Mouse (Mus musculus): ENCODE measurements around the gene Oaz3. TPM values are rescaled to one million over a fixed set of nuclear protein-coding genes. Genes with fewer than 3 reads are reported as not detected.
A peak's percentile ranks its signal among the peaks of the same experiment; 100 is the strongest.

Oaz3 gene
- polyA plus RNA-seq, 1 experiment from 2014 or later, result 0.23 TPM

DNA sequence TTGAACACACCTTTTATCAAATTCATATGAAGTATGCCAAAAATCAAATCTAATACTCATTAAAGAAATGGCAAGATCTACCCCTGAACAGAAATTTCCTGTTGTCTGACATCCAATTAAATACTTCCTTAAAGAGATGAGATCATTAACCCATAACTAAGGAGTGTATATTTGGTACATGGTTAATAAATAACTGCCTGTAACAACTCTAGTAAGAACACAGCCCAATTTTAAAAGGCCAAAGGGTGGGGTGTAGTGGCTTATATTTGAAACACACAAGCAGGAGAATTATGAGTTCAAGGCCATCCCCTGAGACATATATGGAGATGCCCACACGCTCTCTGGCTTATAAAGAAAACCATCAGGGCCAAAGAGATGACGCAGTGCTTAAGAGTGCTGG lies 5.7 kb upstream of the Oaz3 start:
- Histone ChIP-seq H3K4me1 (replicated peaks) (peaks cover under 1% of the 10 kb centered on the region), H3K4me2 (no peak overlapping the region), H3K36me3 (peaks cover 47% of the 10 kb centered on the region), H3K27me3 (no peaks in the 10 kb centered on the region), H3K9me3 (replicated peaks) (no peaks in the 10 kb centered on the region), H3K9ac (no peak overlapping the region), H3K27ac (no peak overlapping the region), H3K4me3 (no peak overlapping the region)
- WGBS, result 95% methylated on average over 2 of the region's 2 CpGs
- no peak for ATAC-seq (replicated peaks; ENCODE audit: insufficient number of reproducible peaks, insufficient read depth, low FRiP score, low read depth)

DNA sequence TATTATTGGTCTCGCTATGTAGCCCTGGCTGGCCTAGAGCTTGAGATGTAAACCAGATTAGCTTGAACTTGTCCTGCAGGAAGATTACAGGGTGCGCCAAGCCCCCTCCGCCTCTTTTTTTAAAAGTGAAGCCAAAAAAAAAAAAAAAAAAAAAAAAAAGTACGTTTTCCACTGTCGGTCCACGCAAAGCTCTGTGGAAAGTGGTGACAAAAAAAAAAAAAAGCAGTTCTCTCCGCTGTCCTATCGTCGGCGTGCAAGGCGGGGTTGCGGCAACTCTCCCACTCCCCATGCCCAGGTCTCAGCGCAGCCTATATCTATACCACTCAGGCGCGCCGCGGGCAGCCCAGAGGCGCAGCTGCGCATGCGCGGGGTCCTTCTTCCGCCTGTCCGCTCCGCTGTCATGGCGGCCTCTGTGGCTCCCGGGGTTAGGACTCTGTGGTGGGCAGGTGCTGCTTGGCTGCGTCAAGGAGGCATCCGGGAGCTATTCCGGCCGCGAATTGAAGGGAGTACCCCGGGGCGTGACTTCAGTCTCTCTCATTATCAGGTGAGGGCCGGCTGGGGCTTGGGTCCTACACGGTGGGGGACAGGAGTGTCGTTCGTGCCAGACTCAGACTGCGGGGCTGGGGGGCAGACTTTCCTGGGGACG lies 641 bp downstream of the Oaz3 start, which contains the start of gene Mrpl9:
Gene Mrpl9 (plus strand): TSS at position 368 of the 646 bp plus-strand sequence.
- under 1% methylated on average over 37 of the region's 39 CpGs for WGBS
- Histone ChIP-seq H3K27me3 (peaks cover 10% of the 10 kb centered on the region), H3K4me1 (replicated peaks) (peaks cover 5% of the 10 kb centered on the region), H3K9me3 (replicated peaks) (no peaks in the 10 kb centered on the region), H3K4me2 (peak within 1 kb of the TSS; percentile 76), H3K36me3 (peaks cover 31% of the 10 kb centered on the region), H3K9ac (peak within 1 kb of the TSS; percentile 96), H3K4me3 (peak within 1 kb of the TSS; percentile 95), H3K27ac (peak within 1 kb of the TSS; percentile 82)
- ATAC-seq (replicated peaks; ENCODE audit: insufficient number of reproducible peaks, insufficient read depth, low FRiP score, low read depth), result peak; percentile 94

DNA sequence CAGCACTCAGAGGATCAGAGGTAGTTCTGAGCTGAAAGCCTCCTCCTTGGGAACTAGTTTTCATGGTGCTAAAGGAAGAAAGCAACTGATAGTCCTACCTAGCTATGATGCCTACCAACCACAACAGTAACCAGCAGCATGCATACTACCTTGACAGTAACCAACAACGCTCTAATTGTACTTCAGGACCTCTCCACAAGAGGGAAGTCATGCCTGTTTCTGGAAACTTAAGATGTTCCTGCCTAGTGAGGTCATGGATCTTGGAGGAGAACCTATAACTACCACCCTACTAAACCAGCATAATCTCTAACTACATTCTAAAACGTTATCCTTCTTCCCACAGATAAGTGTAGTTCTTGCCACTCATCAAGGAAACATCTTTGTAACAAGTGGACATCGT lies 2.5 kb downstream of the Oaz3 start:
- Histone ChIP-seq H3K27ac (no peak overlapping the region), H3K9me3 (replicated peaks) (no peaks in the 10 kb centered on the region), H3K27me3 (peaks cover 10% of the 10 kb centered on the region), H3K4me1 (replicated peaks) (peaks cover 5% of the 10 kb centered on the region), H3K9ac (no peak overlapping the region), H3K36me3 (peaks cover 12% of the 10 kb centered on the region; the same call in 1 of the 2 replicates), H3K4me2 (no peak overlapping the region), H3K4me3 (no peak overlapping the region)
- ATAC-seq (replicated peaks; ENCODE audit: insufficient number of reproducible peaks, insufficient read depth, low FRiP score, low read depth), result no peak
- WGBS, result 37% methylated on average over 3 of the region's 3 CpGs

DNA sequence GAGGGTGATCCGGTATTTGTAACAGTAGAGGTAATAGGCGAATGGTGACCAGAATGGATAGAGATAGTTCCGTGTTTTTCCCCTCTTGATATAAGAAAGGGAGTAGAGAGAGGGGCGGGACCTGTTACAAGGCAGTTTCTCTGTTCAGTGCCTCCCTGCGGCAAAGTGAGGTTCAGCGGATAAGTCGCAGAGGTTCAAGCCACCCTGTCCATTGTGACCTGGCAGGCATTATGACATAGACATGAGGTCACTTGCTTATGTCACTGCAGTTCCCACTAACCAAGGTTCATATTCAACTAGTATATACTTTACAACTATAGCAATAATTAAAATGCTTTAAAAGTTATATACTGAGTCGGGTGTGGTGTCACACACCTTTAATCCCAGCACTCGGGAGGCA lies 7.3 kb downstream of the Oaz3 start:
- 77% methylated on average over 9 of the region's 9 CpGs for WGBS
- peaks cover 10% of the 10 kb centered on the region for H3K27me3 ChIP-seq
- ATAC-seq (replicated peaks; ENCODE audit: insufficient number of reproducible peaks, insufficient read depth, low FRiP score, low read depth), result no peak
- no peak overlapping the region for H3K9ac ChIP-seq
- H3K36me3 ChIP-seq, result no peaks in the 10 kb centered on the region
- no peaks in the 10 kb centered on the region for H3K4me1 ChIP-seq (replicated peaks)
- H3K4me2 ChIP-seq, result no peak overlapping the region
- H3K4me3 ChIP-seq, result no peak overlapping the region
- H3K27ac ChIP-seq, result no peak overlapping the region
- H3K9me3 ChIP-seq (replicated peaks), result no peaks in the 10 kb centered on the region

DNA sequence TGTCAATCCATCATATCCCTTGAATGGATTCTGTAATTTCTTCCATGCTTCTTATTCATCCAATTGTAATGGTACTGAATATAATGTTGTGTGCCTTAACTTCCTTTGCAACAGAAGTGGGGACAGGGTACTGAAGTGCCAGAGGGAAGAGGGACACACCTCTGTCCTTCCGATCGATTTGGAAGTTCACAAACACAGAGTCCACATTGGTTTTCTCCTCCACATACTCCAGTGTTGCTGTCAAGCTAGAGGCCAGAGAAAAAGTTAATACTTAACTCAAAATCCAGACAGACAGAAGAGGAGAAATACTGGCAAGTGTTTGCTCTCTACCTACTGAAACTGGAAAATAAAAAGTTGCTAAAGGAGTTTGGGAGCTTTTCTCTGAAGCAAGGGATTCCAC lies 9.4 kb downstream of the Oaz3 start:
- H3K9ac ChIP-seq, result no peak overlapping the region
- H3K4me2 ChIP-seq, result no peak overlapping the region
- no peak for ATAC-seq (replicated peaks; ENCODE audit: insufficient number of reproducible peaks, insufficient read depth, low FRiP score, low read depth)
- H3K27ac ChIP-seq, result no peak overlapping the region
- H3K27me3 ChIP-seq, result no peaks in the 10 kb centered on the region
- H3K9me3 ChIP-seq (replicated peaks), result no peaks in the 10 kb centered on the region
- H3K36me3 ChIP-seq, result no peaks in the 10 kb centered on the region
- H3K4me3 ChIP-seq, result no peak overlapping the region
- no peaks in the 10 kb centered on the region for H3K4me1 ChIP-seq (replicated peaks)
- 74% methylated on average over 2 of the region's 2 CpGs for WGBS

DNA sequence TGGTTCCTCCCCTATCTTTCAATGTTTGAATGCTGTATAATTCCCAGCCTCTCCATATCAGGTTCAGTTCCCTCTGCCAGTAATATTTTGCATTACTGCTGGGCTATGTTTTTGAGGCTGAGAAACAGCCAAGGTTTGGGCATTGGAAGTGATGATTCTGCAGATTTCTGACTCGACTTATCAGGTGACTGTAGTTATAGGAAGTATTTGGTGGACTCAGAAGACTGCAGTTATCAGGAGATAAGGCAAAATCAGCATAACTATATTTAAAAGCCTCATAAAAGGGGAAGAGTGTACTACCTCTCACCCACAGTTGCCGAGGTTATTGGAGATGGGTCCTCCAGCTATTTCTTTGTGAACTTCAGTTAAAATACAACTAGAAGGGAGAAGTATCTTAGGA lies 12.7 kb downstream of the Oaz3 start:
- H3K27me3 ChIP-seq, result no peaks in the 10 kb centered on the region
- H3K4me3 ChIP-seq, result no peak overlapping the region
- 51% methylated on average over 2 of the region's 2 CpGs for WGBS
- H3K9ac ChIP-seq, result no peak overlapping the region
- no peaks in the 10 kb centered on the region for H3K36me3 ChIP-seq
- ATAC-seq (replicated peaks; ENCODE audit: insufficient number of reproducible peaks, insufficient read depth, low FRiP score, low read depth), result no peak
- H3K27ac ChIP-seq, result no peak overlapping the region
- H3K4me2 ChIP-seq, result no peak overlapping the region
- H3K4me1 ChIP-seq (replicated peaks), result no peaks in the 10 kb centered on the region
- no peaks in the 10 kb centered on the region for H3K9me3 ChIP-seq (replicated peaks)

DNA sequence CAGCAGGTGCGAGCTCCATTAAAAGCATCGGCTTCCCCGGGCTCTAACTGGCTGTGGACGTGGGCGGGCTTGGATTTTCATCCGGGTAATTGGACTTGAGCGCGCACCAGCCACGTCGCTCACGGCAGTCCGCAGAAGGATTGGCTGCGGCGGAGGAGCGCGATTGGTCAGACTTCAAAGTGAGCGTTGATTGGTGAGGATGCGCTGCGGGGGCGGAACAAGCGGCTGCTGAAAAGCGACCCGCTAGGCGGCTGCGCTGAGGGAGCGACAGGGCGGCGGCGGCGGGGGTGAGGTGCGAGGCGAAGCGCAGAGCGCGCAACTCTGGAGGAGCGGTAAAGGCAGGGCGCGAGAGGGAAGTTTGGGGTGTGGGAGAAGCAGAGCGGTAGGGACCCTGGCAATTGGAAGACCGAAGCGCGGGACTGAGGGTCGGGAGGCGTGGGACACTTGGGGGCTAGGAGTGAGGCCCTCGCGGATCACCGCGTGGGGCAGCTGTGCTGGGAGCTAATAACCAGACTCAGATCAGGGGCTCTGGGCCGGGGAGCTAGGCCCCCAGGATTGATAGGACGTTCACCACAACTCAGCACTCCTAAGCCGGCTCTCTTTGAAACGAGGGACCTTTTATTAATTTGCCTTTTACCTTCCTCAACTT lies 30.6 kb downstream of the Oaz3 start, which contains the start of gene Tdrkh:
Gene Tdrkh (plus strand): TSS at position 243 of the 649 bp plus-strand sequence.
- peak; percentile 98 for ATAC-seq (replicated peaks; ENCODE audit: insufficient number of reproducible peaks, insufficient read depth, low FRiP score, low read depth)
- Histone ChIP-seq H3K9ac (peak within 1 kb of the TSS; percentile 45), H3K4me2 (peak within 1 kb of the TSS; percentile 93), H3K4me1 (replicated peaks) (peaks cover 11% of the 10 kb centered on the region), H3K27ac (no peak within 1 kb of the TSS), H3K9me3 (replicated peaks) (no peaks in the 10 kb centered on the region), H3K36me3 (no peaks in the 10 kb centered on the region), H3K27me3 (peaks cover 3% of the 10 kb centered on the region; the same call in 1 of the 2 replicates), H3K4me3 (peak within 1 kb of the TSS; percentile 54)
- 9% methylated on average over 52 of the region's 52 CpGs for WGBS

DNA sequence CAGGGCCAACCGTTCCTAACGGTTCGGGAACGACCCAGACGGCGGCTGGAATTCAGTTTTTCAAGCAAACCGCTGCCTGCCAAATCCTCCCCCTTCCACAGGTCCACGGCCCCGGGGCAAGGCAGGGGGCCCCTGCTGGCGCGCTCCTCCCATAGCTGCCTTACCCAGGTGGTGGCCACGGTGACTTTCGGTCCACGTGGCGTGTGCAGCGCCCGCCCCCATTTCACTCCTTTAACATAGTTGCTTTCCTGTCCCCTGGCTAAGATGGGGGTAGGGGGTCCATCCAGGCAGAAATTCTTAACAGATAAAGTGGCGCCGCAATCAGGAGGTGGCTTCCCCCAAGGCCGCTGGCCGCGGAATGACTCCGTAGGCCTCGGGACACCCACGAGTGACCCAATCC lies 31.2 kb downstream of the Oaz3 start:
- 7% methylated on average over 25 of the region's 25 CpGs for WGBS
- H3K9me3 ChIP-seq (replicated peaks), result no peaks in the 10 kb centered on the region
- ATAC-seq (replicated peaks; ENCODE audit: insufficient number of reproducible peaks, insufficient read depth, low FRiP score, low read depth), result peak; percentile 15; the same call in 1 of the 2 replicates
- H3K4me3 ChIP-seq, result peak overlapping the region; percentile 54
- no peaks in the 10 kb centered on the region for H3K36me3 ChIP-seq
- H3K9ac ChIP-seq, result peak overlapping the region; percentile 45
- H3K27ac ChIP-seq, result no peak overlapping the region
- H3K4me2 ChIP-seq, result peak overlapping the region; percentile 93
- peaks cover 11% of the 10 kb centered on the region for H3K4me1 ChIP-seq (replicated peaks)
- peaks cover 3% of the 10 kb centered on the region; the same call in 1 of the 2 replicates for H3K27me3 ChIP-seq

DNA sequence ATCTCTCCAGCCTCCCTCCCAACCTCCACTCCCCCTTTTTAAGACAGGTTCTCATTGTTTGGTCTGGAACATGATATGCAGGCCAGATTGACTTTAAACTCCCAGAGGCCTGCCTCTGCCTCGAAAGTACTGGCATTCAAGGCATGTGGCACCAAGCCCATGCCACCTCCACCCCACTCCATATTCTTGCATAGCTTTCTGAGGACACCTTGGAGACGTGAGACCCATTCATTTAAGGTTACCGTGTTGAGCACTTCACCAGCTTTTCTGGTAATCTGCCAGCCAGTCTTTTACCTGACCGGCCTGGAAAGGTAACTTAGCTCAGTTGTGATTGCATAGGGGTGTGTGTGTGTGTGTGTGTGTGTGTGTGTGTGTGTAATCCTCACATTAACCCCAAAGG lies 38.2 kb downstream of the Oaz3 start:
- peaks cover 41% of the 10 kb centered on the region for H3K27me3 ChIP-seq
- ATAC-seq (replicated peaks; ENCODE audit: insufficient number of reproducible peaks, insufficient read depth, low FRiP score, low read depth), result no peak
- H3K4me1 ChIP-seq (replicated peaks), result 0 out of 2 replicates have a peak, but pooled peaks cover 3% of the 10 kb centered on the region
- no peaks in the 10 kb centered on the region for H3K36me3 ChIP-seq
- 47% methylated on average over 4 of the region's 4 CpGs for WGBS
- no peaks in the 10 kb centered on the region for H3K9me3 ChIP-seq (replicated peaks)
- no peak overlapping the region for H3K27ac ChIP-seq
- H3K4me3 ChIP-seq, result no peak overlapping the region
- no peak overlapping the region for H3K4me2 ChIP-seq
- H3K9ac ChIP-seq, result no peak overlapping the region

DNA sequence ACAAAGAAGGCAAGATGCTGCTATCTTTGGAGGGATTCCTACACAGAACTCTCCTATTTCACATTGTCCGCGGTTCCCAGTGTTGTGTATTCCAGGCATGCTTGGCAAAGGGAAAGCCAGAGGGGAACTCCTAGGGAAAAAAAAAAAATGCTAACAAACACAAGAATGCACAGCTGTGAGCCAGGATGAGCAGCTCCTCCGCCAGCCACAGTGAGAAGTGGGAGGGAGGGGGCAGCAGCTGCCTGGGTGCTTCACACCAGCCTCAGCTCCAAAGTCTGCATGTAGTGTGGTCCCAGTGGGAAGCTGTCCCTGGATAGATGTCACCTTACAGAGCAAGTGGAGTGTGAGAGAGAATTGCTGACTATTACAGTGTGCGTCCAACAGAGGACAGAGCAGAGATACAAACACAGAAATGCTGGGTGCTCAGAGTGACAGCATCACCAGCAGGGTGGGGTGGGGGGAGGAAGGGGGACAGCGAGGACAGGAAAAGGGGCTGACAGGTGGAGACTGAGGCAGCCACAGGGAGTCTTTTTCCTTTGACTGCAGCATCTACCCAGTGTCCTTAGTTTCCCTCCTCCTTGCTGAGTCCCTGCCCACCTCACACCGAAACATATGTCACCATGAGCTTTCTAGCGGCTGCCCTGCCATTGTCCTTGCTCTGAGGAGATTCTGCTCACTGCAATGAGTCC lies 39.2 kb downstream of the Oaz3 start:
- no peak overlapping the region for H3K4me2 ChIP-seq
- no peaks in the 10 kb centered on the region for H3K36me3 ChIP-seq
- H3K9ac ChIP-seq, result no peak overlapping the region
- H3K4me1 ChIP-seq (replicated peaks), result peaks cover 3% of the 10 kb centered on the region; the same call in 1 of the 2 replicates
- no peaks in the 10 kb centered on the region for H3K9me3 ChIP-seq (replicated peaks)
- ATAC-seq (replicated peaks; ENCODE audit: insufficient number of reproducible peaks, insufficient read depth, low FRiP score, low read depth), result no peak; the same call in 1 of the 2 replicates
- H3K4me3 ChIP-seq, result no peak overlapping the region
- H3K27ac ChIP-seq, result no peak overlapping the region
- H3K27me3 ChIP-seq, result peaks cover 52% of the 10 kb centered on the region
- 17% methylated on average over 7 of the region's 7 CpGs for WGBS

DNA sequence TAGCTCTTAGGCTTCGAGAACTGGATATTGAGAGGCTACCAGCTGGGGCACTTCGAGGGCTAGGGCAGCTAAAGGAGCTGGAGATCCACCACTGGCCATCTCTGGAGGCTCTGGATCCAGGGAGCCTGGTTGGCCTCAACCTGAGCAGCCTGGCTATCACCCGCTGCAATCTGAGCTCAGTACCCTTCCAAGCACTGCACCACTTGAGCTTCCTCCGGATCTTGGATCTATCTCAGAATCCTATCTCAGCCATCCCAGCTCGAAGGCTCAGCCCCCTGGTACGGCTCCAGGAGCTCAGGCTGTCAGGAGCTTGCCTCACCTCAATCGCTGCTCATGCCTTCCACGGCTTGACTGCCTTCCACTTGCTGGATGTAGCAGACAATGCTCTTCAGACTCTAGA lies 41.3 kb downstream of the Oaz3 start:
- Histone ChIP-seq H3K4me1 (replicated peaks) (peaks cover 12% of the 10 kb centered on the region), H3K27ac (no peak overlapping the region), H3K36me3 (no peaks in the 10 kb centered on the region), H3K27me3 (peaks cover 71% of the 10 kb centered on the region), H3K4me2 (no peak overlapping the region), H3K9ac (no peak overlapping the region), H3K9me3 (replicated peaks) (no peaks in the 10 kb centered on the region), H3K4me3 (no peak overlapping the region)
- WGBS, result 48% methylated on average over 8 of the region's 8 CpGs
- no peak for ATAC-seq (replicated peaks; ENCODE audit: insufficient number of reproducible peaks, insufficient read depth, low FRiP score, low read depth)

All from heart, embryonic 15.5 days (tissue).